Mouse (Mus musculus) heart, embryonic 13.5 days (tissue): Measurements from ENCODE around the gene Mphosph9. TPM values are rescaled to one million over a fixed set of nuclear protein-coding genes. Genes with fewer than 3 reads are reported as not detected.
A peak's percentile ranks its signal among the peaks of the same experiment; 100 is the strongest.

Source experiments
- ATAC-seq: fragments of 200-750 bp; cut with Nextera tagmentation; 2 replicates; pipeline ENCODE4 v1.8.0; 2017; ENCODE audit warnings: moderate TSS enrichment; ENCODE audit not compliant: insufficient number of reproducible peaks, low FRiP score, low TSS enrichment; ENCODE audit errors: extremely low read depth
- H3K27ac ChIP-seq: fragments of 300-500 bp; sonication (generic); replicated peaks from 2 replicates; pipeline ENCODE4 v1.5.1; 2015; ENCODE audit warnings: moderate library complexity, mild to moderate bottlenecking, inconsistent platforms
- H3K27me3 ChIP-seq: fragments of 300-500 bp; sonication (generic); replicated peaks from 2 replicates; pipeline ENCODE4 v1.6.1; 2015; ENCODE audit warnings: mild to moderate bottlenecking, inconsistent platforms
- H3K36me3 ChIP-seq: fragments of 300-500 bp; sonication (generic); 2 replicates; pipeline ENCODE4 v1.6.1; 2015; ENCODE audit warnings: mild to moderate bottlenecking, inconsistent platforms
- H3K4me1 ChIP-seq: fragments of 300-500 bp; sonication (generic); 2 replicates; pipeline ENCODE4 v1.6.1; 2015; ENCODE audit warnings: inconsistent platforms
- H3K4me2 ChIP-seq: fragments of 300-500 bp; sonication (generic); 2 replicates; pipeline ENCODE4 v1.6.1; 2015; ENCODE audit warnings: inconsistent platforms, mild to moderate bottlenecking, moderate library complexity
- H3K4me3 ChIP-seq: fragments of 300-500 bp; sonication (generic); 2 replicates; pipeline ENCODE4 v1.5.1; 2015; ENCODE audit warnings: moderate library complexity, mild to moderate bottlenecking, inconsistent platforms
- H3K9ac ChIP-seq: fragments of 300-500 bp; sonication (generic); 2 replicates; pipeline ENCODE4 v1.6.1; 2015; ENCODE audit warnings: inconsistent platforms, mild to moderate bottlenecking, moderate library complexity
- H3K9me3 ChIP-seq: fragments of 300-500 bp; sonication (generic); 2 replicates; pipeline ENCODE4 v1.6.1; 2016; ENCODE audit warnings: inconsistent platforms
- WGBS: fragments of 180-500 bp; shearing (Covaris S2); methylation state at CpG from one replicate; pipeline ENCODE4 v1.1.7; 2015; ENCODE audit warnings: mixed read lengths; 5-methylcytosine and 5-hydroxymethylcytosine counted together
- polyA plus RNA-seq: library from polyadenylated mRNA; unstranded; fragments of >200 nt; fragmentation: Nextera tagmentation; extraction: Ambion mirVana; gene quantifications from 2 replicates; pipeline ENCODE4 v1.2.1, GENCODE M21; 2015

The Mphosph9 gene
- polyA plus RNA-seq, 1 experiment from 2014 or later: 10.2 TPM

GRCm38 (mm10) chr5:124233144-124233465 lies 94.7 kb downstream of the Mphosph9 start:
- no peak for ATAC-seq
- 62% methylated on average over 8 of the region's 8 CpGs for WGBS
- Histone ChIP-seq H3K4me1 (peaks cover 71% of the 10 kb centered on the region), H3K9ac (peak overlapping the region; percentile 24), H3K27ac (peak overlapping the region; percentile 94), H3K4me2 (no peak overlapping the region; the same call in 1 of the 2 replicates), H3K9me3 (no peaks in the 10 kb centered on the region), H3K27me3 (no peaks in the 10 kb centered on the region), H3K4me3 (no peak overlapping the region), H3K36me3 (0 out of 2 replicates have a peak, but pooled peaks cover 4% of the 10 kb centered on the region)

GRCm38 (mm10) chr5:124232360-124233143 lies 95.2 kb downstream of the Mphosph9 start:
- peak overlapping the region; percentile 22 for H3K4me2 ChIP-seq
- no peak for ATAC-seq
- no peak overlapping the region for H3K4me3 ChIP-seq
- peak overlapping the region; percentile 24 for H3K9ac ChIP-seq
- H3K27me3 ChIP-seq: no peaks in the 10 kb centered on the region
- H3K4me1 ChIP-seq: peaks cover 65% of the 10 kb centered on the region
- peak overlapping the region; percentile 94 for H3K27ac ChIP-seq
- no peaks in the 10 kb centered on the region for H3K9me3 ChIP-seq
- 47% methylated on average over 18 of the region's 18 CpGs for WGBS
- H3K36me3 ChIP-seq: 0 out of 2 replicates have a peak, but pooled peaks cover 3% of the 10 kb centered on the region

- Histone ChIP-seq H3K36me3 (no peaks in the 10 kb centered on the region), H3K9me3 (no peaks in the 10 kb centered on the region), H3K4me3 (no peak overlapping the region), H3K4me2 (no peak overlapping the region), H3K27me3 (no peaks in the 10 kb centered on the region), H3K9ac (no peak overlapping the region), H3K27ac (no peak overlapping the region), H3K4me1 (peaks cover 70% of the 10 kb centered on the region)
- no peak for ATAC-seq
- 85% methylated on average over 9 of the region's 9 CpGs for WGBS
Observed at GRCm38 (mm10) chr5:124230461-124230860, 97.3 kb downstream of the Mphosph9 start.

- WGBS: 69% methylated on average over 6 of the region's 6 CpGs
- Histone ChIP-seq H3K4me3 (no peak overlapping the region), H3K27me3 (no peaks in the 10 kb centered on the region), H3K4me2 (no peak overlapping the region), H3K36me3 (no peaks in the 10 kb centered on the region), H3K4me1 (peaks cover 71% of the 10 kb centered on the region), H3K27ac (no peak overlapping the region), H3K9ac (0 out of 2 replicates have a peak overlapping the region, but pooled peaks have one; percentile 4), H3K9me3 (no peaks in the 10 kb centered on the region)
- no peak for ATAC-seq
Observed at GRCm38 (mm10) chr5:124227193-124227592, 100.6 kb downstream of the Mphosph9 start.

GRCm38 (mm10) chr5:124226494-124226893 lies 101.3 kb downstream of the Mphosph9 start:
- Histone ChIP-seq H3K27ac (no peak overlapping the region), H3K4me2 (no peak overlapping the region)

GRCm38 (mm10) chr5:124225891-124226290 lies 101.9 kb downstream of the Mphosph9 start:
- WGBS: 70% methylated on average over 7 of the region's 7 CpGs
- ATAC-seq: no peak
- Histone ChIP-seq H3K9me3 (no peaks in the 10 kb centered on the region), H3K36me3 (no peaks in the 10 kb centered on the region), H3K4me1 (peaks cover 71% of the 10 kb centered on the region), H3K27me3 (no peaks in the 10 kb centered on the region), H3K4me3 (no peak overlapping the region), H3K27ac (no peak overlapping the region), H3K4me2 (no peak overlapping the region), H3K9ac (no peak overlapping the region)

More at GRCm38 (mm10) chr5:124226494-124226893, 101.3 kb downstream of the Mphosph9 start:
- no peak overlapping the region for H3K9ac ChIP-seq
- H3K27me3 ChIP-seq: no peaks in the 10 kb centered on the region
- H3K4me3 ChIP-seq: no peak overlapping the region
- no peak for ATAC-seq
- 85% methylated on average over 4 of the region's 4 CpGs for WGBS
- no peaks in the 10 kb centered on the region for H3K9me3 ChIP-seq
- H3K4me1 ChIP-seq: peaks cover 71% of the 10 kb centered on the region
- H3K36me3 ChIP-seq: no peaks in the 10 kb centered on the region

- peaks cover 79% of the 10 kb centered on the region for H3K4me1 ChIP-seq
- H3K4me2 ChIP-seq: no peak overlapping the region
- peak overlapping the region; percentile 62; the same call in 1 of the 2 replicates for H3K9ac ChIP-seq
- H3K9me3 ChIP-seq: no peaks in the 10 kb centered on the region
- WGBS: 47% methylated on average over 16 of the region's 16 CpGs
- H3K36me3 ChIP-seq: no peaks in the 10 kb centered on the region
- no peak overlapping the region for H3K4me3 ChIP-seq
- no peak for ATAC-seq
- H3K27me3 ChIP-seq: no peaks in the 10 kb centered on the region
- peak overlapping the region; percentile 60 for H3K27ac ChIP-seq
Observed at GRCm38 (mm10) chr5:124224321-124225092, 103.3 kb downstream of the Mphosph9 start.

GRCm38 (mm10) chr5:124223574-124223973 lies 104.2 kb downstream of the Mphosph9 start:
- H3K4me3 ChIP-seq: no peak overlapping the region
- H3K9me3 ChIP-seq: no peaks in the 10 kb centered on the region
- no peaks in the 10 kb centered on the region for H3K36me3 ChIP-seq
- H3K9ac ChIP-seq: no peak overlapping the region
- no peak for ATAC-seq
- 76% methylated on average over 8 of the region's 8 CpGs for WGBS
- no peaks in the 10 kb centered on the region for H3K27me3 ChIP-seq
- peaks cover 89% of the 10 kb centered on the region for H3K4me1 ChIP-seq
- no peak overlapping the region for H3K4me2 ChIP-seq
- H3K27ac ChIP-seq: peak overlapping the region; percentile 60; the same call in 1 of the 2 replicates

- Histone ChIP-seq H3K4me2 (no peak overlapping the region), H3K4me1 (peaks cover 97% of the 10 kb centered on the region), H3K4me3 (no peak overlapping the region), H3K27ac (peak overlapping the region; percentile 60), H3K9me3 (no peaks in the 10 kb centered on the region), H3K9ac (peak overlapping the region; percentile 1; the same call in 1 of the 2 replicates), H3K27me3 (no peaks in the 10 kb centered on the region), H3K36me3 (no peaks in the 10 kb centered on the region)
- 73% methylated on average over 11 of the region's 11 CpGs for WGBS
- no peak for ATAC-seq
Observed at GRCm38 (mm10) chr5:124222696-124223095, 105.1 kb downstream of the Mphosph9 start.

GRCm38 (mm10) chr5:124221736-124222040 lies 106.1 kb downstream of the Mphosph9 start:
- peaks cover 100% of the 10 kb centered on the region for H3K4me1 ChIP-seq
- no peak for ATAC-seq
- no peaks in the 10 kb centered on the region for H3K27me3 ChIP-seq
- H3K9me3 ChIP-seq: no peaks in the 10 kb centered on the region
- peak overlapping the region; percentile 82 for H3K27ac ChIP-seq
- peak overlapping the region; percentile 27 for H3K4me2 ChIP-seq
- WGBS: 75% methylated on average over 7 of the region's 7 CpGs
- peak overlapping the region; percentile 17; the same call in 1 of the 2 replicates for H3K9ac ChIP-seq
- H3K36me3 ChIP-seq: no peaks in the 10 kb centered on the region
- no peak overlapping the region for H3K4me3 ChIP-seq

- H3K27ac ChIP-seq: peak overlapping the region; percentile 82
- WGBS: 34% methylated on average over 7 of the region's 7 CpGs
- no peaks in the 10 kb centered on the region for H3K27me3 ChIP-seq
- peaks cover 100% of the 10 kb centered on the region for H3K4me1 ChIP-seq
- H3K9me3 ChIP-seq: no peaks in the 10 kb centered on the region
- no peaks in the 10 kb centered on the region for H3K36me3 ChIP-seq
- H3K4me2 ChIP-seq: peak overlapping the region; percentile 27
- peak overlapping the region; percentile 17 for H3K9ac ChIP-seq
- ATAC-seq: 0 out of 2 replicates have a peak, but pooled peaks have one; percentile 32
- no peak overlapping the region for H3K4me3 ChIP-seq
Observed at GRCm38 (mm10) chr5:124221037-124221735, 106.6 kb downstream of the Mphosph9 start.
